Mouse (Mus musculus): ENCODE results near the gene Slc26a10.
A peak's percentile ranks its signal among the peaks of the same experiment; 100 is the strongest.

Gene Slc26a10

DNA sequence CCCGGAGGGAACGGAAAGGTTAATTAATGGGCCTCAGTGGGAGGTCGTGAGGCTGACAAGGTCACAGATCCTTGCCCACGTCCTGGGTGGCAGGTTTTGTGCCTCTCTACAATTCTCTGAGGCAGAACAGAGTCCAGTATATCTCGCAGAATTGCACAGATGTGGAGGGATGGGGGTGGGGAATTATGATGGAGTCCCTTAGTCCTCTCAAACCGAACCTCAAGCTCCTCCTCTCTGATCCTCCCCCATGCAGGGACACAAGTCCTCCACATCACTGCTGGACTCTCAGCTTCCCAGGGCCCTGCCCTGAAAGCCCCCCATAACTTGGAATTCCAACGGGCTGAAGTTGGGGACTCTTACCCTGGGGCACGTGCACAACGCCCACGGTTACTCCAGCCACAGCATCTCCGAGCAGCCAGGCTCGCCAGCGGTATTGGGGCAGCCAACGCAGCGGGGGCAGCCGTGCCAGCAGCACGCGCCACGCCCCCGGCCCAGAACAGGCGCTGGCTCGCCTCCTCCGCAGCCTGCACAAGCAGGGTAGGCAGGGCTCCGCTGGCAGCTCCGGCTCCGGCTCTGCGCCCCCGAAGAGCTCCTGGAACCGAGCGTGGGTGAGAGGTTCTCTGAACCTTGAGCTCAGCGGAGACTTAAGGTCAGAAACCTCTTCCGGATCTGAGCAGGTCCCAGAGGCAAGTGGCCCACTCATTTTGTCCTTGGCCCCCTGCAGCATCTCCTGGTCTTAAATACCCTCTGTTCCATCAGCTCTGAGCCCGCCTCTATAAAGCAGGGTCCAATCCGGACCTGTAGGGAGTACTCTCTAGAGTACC lies at the start of gene Slc26a10:
TSS of gene Slc26a10 (minus strand) at position 775 of the 824 bp plus-strand sequence.
- no peak for DNase-seq

- peak; percentile 45 for DNase-seq
These were observed 48.5 kb upstream of the Slc26a10 start for GRCm38 (mm10) chr10:127228897-127229296.

DNA sequence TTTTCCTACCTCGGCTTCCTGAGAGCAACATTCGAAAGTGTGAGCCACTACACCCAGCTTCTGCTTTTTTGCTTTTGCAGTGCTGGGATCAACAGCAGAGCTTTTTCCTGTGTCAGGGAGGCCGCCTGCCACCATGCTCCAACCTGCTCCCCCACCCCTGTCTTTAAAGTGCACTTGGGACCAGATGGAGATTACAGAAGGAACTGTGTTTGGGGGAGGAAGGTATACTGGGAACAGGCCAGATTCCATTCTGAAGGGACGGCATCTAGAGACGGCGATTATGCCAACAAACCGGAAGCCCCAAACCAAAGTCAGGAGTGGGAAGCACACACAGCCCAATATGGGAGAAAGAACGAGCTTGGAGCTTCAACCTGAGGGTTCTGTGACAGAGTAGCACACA lies 46.7 kb upstream of the Slc26a10 start:
- DNase-seq, result no peak

DNA sequence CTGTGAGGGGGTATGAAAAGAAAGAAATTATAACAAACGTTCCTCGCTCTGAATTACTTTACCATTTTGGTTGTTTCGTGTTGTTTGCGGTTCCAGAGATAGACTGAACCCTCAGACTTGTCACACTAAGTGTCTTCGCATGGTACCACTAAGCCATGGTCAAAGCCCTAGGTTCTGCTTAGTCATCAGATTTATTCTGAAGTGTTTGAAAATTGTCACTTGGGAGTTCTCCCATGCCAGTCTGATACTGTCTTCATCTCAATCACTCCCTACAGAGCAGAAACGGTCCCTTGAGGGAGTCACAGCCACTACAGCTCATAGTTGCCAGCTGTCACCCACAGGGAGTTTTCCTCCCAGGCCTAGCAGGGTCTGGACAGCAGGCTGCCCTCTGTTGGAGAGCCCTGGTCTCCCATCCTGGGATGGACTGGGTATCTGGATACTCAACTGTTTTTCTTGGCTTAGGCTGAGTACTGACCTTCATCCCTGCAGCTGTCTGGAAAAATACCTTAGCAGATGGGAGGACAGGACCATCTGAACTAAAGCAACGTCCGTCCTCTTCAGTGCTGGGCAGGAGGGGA lies 46.0 kb upstream of the Slc26a10 start:
- peak; percentile 39 for DNase-seq

- no peak for DNase-seq
These were observed 45.3 kb upstream of the Slc26a10 start for GRCm38 (mm10) chr10:127225732-127226131.

GRCm38 (mm10) chr10:127225213-127225612 lies 44.8 kb upstream of the Slc26a10 start:
- no peak for DNase-seq

DNA sequence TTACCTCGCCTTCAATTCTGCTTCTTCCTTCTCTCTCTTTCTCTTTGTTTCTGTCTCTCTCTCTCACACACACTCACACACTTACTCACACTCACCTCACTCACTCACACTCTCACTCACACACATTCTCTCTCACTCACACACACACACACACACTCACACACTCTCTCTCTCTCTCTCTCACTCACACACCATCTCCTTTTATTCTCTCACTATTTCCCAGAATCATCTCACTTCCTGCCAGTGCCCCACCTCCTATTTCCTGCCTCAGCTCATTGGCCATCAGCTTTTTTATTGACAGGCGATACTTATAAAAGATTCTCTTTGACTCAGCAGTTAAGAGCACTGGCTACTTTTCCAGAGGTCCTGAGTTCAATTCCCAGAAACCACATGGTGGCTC lies 37.9 kb upstream of the Slc26a10 start:
- no peak for DNase-seq

DNA sequence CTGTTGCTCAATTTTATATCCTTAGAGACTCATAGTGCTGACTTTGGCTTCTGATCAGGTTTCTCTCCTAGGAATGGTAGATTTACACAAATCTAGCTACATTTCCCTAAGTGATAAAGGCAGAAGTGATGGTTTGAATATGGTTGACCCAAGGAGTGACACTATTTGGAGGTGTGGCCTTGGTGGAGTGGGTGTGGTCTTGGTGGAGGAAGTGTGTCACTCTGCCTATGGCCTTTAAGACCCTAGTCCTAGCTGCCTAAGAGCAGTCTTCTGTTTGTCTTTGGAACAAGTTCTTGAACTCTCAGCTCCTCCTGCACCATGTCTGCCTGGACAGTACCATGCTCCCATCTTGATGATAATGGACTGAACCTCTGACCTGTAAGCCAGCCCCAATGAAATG lies 36.7 kb upstream of the Slc26a10 start:
- DNase-seq, result no peak

DNA sequence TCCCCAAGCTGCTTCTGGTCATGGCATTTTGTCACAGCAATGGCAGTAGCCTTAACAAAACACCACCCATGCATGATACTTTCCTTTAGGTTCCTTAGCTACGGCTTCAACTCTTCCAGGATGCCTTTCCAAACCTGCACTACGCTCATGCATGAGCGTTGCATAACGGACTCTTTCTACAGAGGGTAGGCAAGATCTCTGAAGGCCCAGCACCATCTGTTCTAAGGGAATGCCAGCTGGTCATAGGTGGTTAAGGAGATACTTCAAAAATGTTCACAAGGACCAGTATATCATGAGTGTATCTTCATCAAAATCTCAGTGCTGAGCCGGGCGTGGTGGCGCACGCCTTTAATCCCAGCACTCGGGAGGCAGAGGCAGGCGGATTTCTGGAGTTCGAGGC lies 36.0 kb upstream of the Slc26a10 start:
- DNase-seq, result no peak

DNA sequence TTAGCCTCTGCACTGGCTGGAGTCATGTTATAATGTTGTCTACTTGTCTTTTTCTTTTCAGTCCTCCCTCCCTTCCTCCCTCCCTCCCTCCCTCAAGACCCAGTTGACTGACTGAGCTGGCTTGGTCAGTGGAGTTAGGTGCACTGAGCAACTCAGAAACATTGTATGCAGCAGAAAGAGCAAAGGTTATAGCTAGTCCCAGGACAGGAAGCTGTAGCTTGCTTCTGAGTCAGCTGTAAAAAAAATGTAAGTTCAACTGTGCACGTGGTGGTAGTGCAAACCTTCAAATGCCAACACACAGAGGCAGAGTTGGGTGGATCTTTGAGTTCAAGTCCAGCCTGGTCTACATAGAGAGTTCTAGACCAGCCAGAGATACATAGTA lies 34.0 kb upstream of the Slc26a10 start:
- no peak for DNase-seq

- no peak for DNase-seq
These were observed 33.4 kb upstream of the Slc26a10 start for GRCm38 (mm10) chr10:127213704-127214421.

GRCm38 (mm10) chr10:127213272-127213671 lies 32.8 kb upstream of the Slc26a10 start:
- no peak for DNase-seq

DNA sequence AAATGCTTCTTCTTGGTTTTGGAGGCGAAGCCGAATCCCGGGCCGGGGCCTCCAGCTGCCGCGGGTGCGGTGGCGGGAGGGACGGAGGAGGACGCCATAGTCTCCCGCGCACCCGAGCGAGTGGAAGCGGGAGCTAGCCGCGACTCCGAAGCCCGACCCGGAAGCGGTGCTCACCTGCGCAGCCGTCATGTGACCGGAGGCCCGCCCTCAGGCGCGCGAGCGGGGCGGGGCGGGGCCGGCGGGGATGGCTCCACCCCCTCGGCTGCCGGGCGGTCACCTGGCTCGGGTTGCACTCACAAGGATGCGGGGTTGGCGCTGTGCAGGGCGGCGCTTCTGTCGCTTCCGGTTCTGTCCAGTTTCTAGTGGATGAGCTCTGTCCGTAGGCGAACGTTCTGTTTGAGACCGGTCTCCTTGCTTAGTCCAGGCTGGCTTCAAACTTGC lies 31.0 kb upstream of the Slc26a10 start, which contains the start of gene Pip4k2c:
TSS of gene Pip4k2c (minus strand) at position 172 of the 441 bp plus-strand sequence.
- DNase-seq, result peak; percentile 96

- peak; percentile 82 for DNase-seq
These were observed 30.5 kb upstream of the Slc26a10 start for GRCm38 (mm10) chr10:127210961-127211405.

DNA sequence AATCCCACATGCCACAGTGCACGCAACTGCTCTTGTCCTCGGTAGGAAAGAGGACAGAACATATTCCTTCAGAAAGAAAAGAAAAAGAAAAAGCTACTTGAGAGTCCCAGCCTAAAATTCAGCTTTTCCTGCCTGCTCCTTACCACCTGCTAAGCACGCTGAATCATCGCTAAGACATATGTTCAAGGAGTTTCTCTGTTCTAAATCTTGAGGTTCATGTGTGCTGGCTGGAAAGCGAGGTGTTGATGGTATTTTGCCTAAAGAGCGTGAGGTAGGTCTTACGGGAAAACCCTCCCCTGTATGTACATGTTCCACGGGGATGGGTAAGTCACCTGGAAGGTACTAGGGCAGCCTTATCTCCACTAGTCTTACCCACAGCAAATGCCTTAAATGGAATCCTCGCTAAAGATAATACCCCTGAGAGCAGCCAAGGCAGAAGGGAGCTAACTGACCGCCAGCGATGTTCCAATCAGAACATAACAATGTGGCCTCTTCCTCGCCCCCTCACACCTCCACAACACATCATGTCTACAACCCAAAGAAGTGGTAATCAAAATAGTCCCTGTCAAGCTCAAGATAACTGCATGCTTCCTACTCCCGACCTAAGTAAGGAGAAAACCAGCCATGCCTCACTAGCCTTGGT lies 29.6 kb upstream of the Slc26a10 start:
- no peak for DNase-seq

GRCm38 (mm10) chr10:127208921-127209320 lies 28.5 kb upstream of the Slc26a10 start:
- no peak for DNase-seq

DNA sequence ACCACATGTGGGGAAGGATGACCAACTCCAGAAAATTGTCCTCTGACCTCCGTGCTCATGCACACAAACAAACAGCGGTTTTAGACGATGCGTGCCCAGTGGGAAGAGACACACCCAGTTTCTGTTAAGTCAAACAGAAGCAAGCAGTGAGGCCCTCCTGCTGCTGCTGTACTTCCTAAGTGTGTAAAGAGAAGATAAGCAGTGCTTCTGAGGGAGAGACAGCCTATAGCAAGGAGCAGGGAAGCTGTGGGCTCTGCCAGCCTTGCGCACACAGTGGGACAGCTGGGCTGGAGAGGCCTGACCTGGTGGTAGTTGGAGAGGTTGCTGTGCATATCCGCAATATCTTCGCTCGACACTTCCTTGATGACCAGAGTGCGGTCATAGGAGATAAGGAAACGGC lies 24.9 kb upstream of the Slc26a10 start:
- DNase-seq, result no peak

DNA sequence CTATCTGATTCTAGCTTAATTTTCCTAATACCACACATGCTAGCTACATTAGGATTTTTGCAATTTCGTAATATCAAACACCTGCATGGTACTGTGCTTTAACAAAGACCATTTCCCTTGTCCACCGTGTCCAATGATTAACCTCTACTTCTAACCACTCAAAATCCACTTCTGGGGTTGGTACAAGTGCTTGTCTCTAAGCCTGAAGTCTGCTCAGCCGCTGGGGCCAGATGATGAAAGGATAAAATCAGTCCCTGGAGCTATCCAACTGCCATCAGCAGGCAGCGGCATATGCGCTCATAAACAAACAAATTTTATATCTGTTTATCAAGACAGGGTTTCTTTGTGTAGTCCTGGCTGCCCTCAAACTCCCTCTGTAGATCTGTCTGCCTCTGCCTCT lies 24.1 kb upstream of the Slc26a10 start:
- no peak for DNase-seq

- no peak for DNase-seq
These were observed 22.7 kb upstream of the Slc26a10 start for GRCm38 (mm10) chr10:127203106-127203505.

- no peak for DNase-seq
These were observed 19.8 kb upstream of the Slc26a10 start for GRCm38 (mm10) chr10:127200279-127200678.

- no peak for DNase-seq
These were observed 19.0 kb upstream of the Slc26a10 start for GRCm38 (mm10) chr10:127199474-127199873.

DNA sequence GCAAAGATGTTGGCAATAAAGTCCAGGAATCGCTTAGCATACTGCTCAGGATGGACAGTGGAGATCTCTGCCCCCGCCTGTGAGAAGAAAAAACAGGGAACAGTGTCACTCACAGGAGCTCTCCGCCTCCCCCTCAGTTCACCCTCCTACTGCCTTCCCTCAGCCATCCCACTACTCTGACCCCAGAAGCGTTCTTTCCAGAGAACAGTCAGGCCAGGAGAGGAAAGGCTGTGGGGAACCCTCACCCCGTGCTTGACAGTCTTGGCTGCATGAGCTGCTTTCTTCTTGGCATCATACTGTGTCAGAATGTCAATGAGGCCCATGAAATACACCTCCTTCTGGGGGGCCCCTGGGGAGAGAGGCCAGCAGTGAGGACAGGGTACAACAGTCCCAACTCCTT lies 18.6 kb upstream of the Slc26a10 start:
- no peak for DNase-seq

GRCm38 (mm10) chr10:127198492-127198891 lies 18.0 kb upstream of the Slc26a10 start:
- no peak for DNase-seq

Measured in kidney, adult 18-20 months (tissue).